Mouse (Mus musculus): ENCODE data around the gene 1700022I11Rik. TPM values are rescaled to one million over a fixed set of nuclear protein-coding genes. Genes with fewer than 3 reads are reported as not detected.

The 1700022I11Rik gene
- 0.44 and 0.53 TPM in 2 replicates for polyA plus RNA-seq (2015; fragmentation: Nextera tagmentation; extraction: Ambion mirVana)

DNA sequence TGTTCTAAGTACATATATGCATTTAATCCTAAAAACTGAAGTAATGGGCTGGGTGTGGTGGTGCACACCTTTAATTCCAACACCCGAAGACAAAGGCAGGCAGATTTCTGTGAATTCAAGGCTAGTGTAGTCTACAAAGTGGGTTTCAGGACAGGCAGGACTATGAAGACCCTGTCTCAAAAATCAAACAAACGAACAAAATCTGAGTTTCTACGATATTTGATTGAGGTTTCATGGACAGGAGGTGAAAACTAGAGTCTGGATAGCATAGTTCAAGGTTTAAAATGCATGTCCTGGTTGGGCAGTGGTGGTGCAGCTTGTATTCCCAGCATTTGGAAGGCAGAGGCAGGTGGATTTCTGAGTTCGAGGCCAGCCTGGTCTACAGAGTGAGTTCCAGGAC is at the start of gene 1700022I11Rik:
1700022I11Rik (plus strand) TSS at position 301 of the 400 bp plus-strand sequence.
- no peak within 1 kb of the TSS for H3K9ac ChIP-seq (ENCODE audit: low read length)
- no peak for ATAC-seq (ENCODE audit: low read depth)
- H3K4me1 ChIP-seq (replicated peaks; ENCODE audit: control insufficient read depth, insufficient read depth, low read length): no peaks in the 10 kb centered on the region; the same call in 1 of the 2 replicates
- no peak within 1 kb of the TSS for H3K4me2 ChIP-seq (ENCODE audit: low read depth, low read length)
- no peak within 1 kb of the TSS for H3K27ac ChIP-seq (ENCODE audit: low read length)
- no peaks in the 10 kb centered on the region for H3K27me3 ChIP-seq (ENCODE audit: control insufficient read depth, insufficient read depth, low read depth, low read length)
- WGBS: 84% methylated on average over 4 of the region's 4 CpGs
- H3K9me3 ChIP-seq (ENCODE audit: control insufficient read depth, low read length): no peaks in the 10 kb centered on the region
- no peak within 1 kb of the TSS for H3K4me3 ChIP-seq (ENCODE audit: low read length)
- no peaks in the 10 kb centered on the region for H3K36me3 ChIP-seq (ENCODE audit: control insufficient read depth, insufficient read depth, low read length)

DNA sequence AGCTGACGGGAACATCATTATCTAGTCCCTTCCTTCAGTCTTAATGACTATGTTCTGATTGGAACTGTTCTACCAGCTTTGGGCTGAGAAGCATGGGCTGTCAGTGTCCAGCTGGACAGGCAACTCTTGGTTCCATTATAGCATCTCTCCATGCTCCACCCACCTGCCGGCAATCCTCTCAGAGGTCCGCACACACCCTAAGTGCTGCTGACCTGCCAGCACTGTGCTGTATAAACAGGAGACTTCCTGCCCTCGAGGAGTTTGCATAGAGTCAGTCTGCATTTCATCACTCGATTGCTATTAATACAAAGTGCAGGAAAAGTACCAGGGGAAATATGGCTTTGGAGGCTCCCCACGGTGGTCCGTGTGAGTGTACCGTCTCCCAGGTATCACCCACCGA is 48.7 kb upstream of the 1700022I11Rik start:
- Histone ChIP-seq H3K9ac (ENCODE audit: low read length) (no peak overlapping the region), H3K9me3 (ENCODE audit: control insufficient read depth, low read length) (no peaks in the 10 kb centered on the region), H3K27me3 (ENCODE audit: control insufficient read depth, insufficient read depth, low read depth, low read length) (peaks cover 33% of the 10 kb centered on the region), H3K4me1 (replicated peaks; ENCODE audit: control insufficient read depth, insufficient read depth, low read length) (peaks cover 4% of the 10 kb centered on the region; the same call in 1 of the 2 replicates), H3K36me3 (ENCODE audit: control insufficient read depth, insufficient read depth, low read length) (no peaks in the 10 kb centered on the region), H3K4me3 (ENCODE audit: low read length) (no peak overlapping the region), H3K4me2 (ENCODE audit: low read depth, low read length) (no peak overlapping the region), H3K27ac (ENCODE audit: low read length) (no peak overlapping the region)
- 39% methylated on average over 9 of the region's 9 CpGs for WGBS
- ATAC-seq (ENCODE audit: low read depth): no peak

DNA sequence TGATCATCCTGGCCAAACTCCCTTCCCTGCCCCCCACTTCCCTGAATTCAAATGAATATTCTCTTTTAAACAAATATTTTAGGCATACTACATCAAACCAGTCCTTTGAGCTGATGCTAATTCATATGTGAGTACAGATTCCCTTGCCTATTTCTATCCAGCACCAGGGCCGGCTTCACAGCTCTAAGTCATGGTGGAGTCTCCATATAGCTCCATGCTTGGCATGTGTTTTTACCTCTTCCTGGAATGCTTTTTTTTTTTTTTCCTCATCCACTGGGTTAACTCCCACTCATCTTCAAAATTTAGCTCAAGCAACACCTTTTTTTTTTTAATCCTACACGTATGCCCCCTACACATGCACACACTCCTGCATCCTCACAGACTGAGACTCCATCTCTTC is 47.9 kb upstream of the 1700022I11Rik start:
- peaks cover 3% of the 10 kb centered on the region; the same call in 1 of the 2 replicates for H3K4me1 ChIP-seq (replicated peaks; ENCODE audit: control insufficient read depth, insufficient read depth, low read length)
- H3K36me3 ChIP-seq (ENCODE audit: control insufficient read depth, insufficient read depth, low read length): no peaks in the 10 kb centered on the region
- H3K27me3 ChIP-seq (ENCODE audit: control insufficient read depth, insufficient read depth, low read depth, low read length): peaks cover 25% of the 10 kb centered on the region
- no peak overlapping the region for H3K4me3 ChIP-seq (ENCODE audit: low read length)
- no peak for ATAC-seq (ENCODE audit: low read depth)
- H3K27ac ChIP-seq (ENCODE audit: low read length): no peak overlapping the region
- WGBS: 59% methylated on average over 2 of the region's 2 CpGs
- H3K4me2 ChIP-seq (ENCODE audit: low read depth, low read length): no peak overlapping the region
- H3K9me3 ChIP-seq (ENCODE audit: control insufficient read depth, low read length): no peaks in the 10 kb centered on the region
- H3K9ac ChIP-seq (ENCODE audit: low read length): no peak overlapping the region

DNA sequence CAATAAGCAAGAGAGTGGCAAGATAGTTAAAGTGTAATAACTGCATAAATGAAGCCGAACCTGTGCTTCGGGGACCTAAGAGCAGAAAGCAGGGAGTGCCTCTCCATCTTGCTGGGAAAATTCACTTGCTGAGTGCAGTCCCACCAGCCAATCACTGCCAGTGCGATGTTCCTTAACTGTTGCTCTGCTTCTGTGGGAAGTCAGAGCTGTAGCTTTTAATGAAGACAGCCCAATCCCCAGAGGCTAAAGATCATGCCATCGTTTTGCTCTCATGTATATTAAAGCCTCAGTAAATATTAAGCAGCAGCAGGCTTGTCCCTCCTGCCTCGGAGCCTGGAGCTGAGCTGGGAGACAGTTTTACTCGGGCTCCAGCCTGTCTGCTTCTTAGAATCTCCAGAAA is 47.3 kb upstream of the 1700022I11Rik start:
- no peaks in the 10 kb centered on the region for H3K36me3 ChIP-seq (ENCODE audit: control insufficient read depth, insufficient read depth, low read length)
- H3K9me3 ChIP-seq (ENCODE audit: control insufficient read depth, low read length): no peaks in the 10 kb centered on the region
- no peak overlapping the region for H3K27ac ChIP-seq (ENCODE audit: low read length)
- no peak overlapping the region for H3K4me3 ChIP-seq (ENCODE audit: low read length)
- H3K4me2 ChIP-seq (ENCODE audit: low read depth, low read length): no peak overlapping the region
- ATAC-seq (ENCODE audit: low read depth): no peak
- peaks cover 20% of the 10 kb centered on the region for H3K27me3 ChIP-seq (ENCODE audit: control insufficient read depth, insufficient read depth, low read depth, low read length)
- H3K4me1 ChIP-seq (replicated peaks; ENCODE audit: control insufficient read depth, insufficient read depth, low read length): no peaks in the 10 kb centered on the region
- 61% methylated on average over 6 of the region's 6 CpGs for WGBS
- no peak overlapping the region for H3K9ac ChIP-seq (ENCODE audit: low read length)

DNA sequence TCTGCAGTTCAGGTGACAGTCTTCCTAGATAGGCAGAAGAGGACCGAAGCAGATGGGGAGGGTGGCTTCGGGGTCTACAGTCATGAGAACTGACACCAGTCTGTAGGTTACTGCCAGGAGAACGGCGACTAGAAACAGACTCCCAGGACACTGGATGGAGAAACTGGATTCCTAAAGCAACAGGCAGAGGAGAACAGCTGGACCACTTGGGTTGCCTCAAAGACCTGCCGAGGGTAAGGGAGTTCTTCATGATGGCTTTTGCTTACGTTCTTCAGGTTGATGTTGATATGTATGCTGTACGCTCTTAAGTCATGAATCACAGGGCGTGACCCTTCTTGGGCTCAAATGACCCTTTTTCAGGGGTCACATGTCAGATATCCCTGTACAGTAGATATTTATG is 46.9 kb upstream of the 1700022I11Rik start:
- no peak for ATAC-seq (ENCODE audit: low read depth)
- H3K9me3 ChIP-seq (ENCODE audit: control insufficient read depth, low read length): no peaks in the 10 kb centered on the region
- H3K27ac ChIP-seq (ENCODE audit: low read length): no peak overlapping the region
- no peak overlapping the region for H3K4me2 ChIP-seq (ENCODE audit: low read depth, low read length)
- H3K27me3 ChIP-seq (ENCODE audit: control insufficient read depth, insufficient read depth, low read depth, low read length): peaks cover 16% of the 10 kb centered on the region
- no peak overlapping the region for H3K9ac ChIP-seq (ENCODE audit: low read length)
- H3K4me1 ChIP-seq (replicated peaks; ENCODE audit: control insufficient read depth, insufficient read depth, low read length): no peaks in the 10 kb centered on the region
- H3K36me3 ChIP-seq (ENCODE audit: control insufficient read depth, insufficient read depth, low read length): no peaks in the 10 kb centered on the region
- 81% methylated on average over 8 of the region's 8 CpGs for WGBS
- H3K4me3 ChIP-seq (ENCODE audit: low read length): no peak overlapping the region

DNA sequence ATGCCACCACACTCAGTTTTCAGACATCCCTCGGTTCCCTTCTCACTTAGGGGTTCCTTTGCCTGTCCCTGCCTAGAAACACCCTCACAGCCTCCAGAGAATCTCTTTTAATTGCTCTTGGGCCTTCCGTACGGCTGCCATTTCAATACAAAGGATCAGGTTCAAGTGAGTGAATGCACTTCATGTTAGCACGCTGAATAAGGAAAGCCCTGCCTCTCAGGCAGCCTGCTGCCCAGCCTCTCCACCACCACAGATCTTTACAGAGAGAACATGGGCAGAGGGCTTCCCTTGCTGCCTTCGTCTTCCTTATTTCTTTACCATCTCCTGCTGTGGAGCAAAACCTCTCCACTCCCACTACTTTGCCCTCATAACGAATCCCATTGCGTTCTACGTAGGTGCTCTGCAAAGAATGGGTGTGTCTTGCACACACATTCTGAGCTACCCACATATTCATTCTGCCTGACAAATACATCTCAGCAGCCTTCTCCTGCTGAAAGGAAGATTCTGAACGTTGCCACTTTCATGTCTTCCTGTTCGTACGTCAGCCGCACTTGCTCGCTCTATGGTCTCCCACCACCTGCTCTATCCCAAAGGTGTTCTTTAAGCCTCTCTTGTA is 45.2 kb upstream of the 1700022I11Rik start:
- Histone ChIP-seq H3K4me1 (replicated peaks; ENCODE audit: control insufficient read depth, insufficient read depth, low read length) (no peaks in the 10 kb centered on the region), H3K36me3 (ENCODE audit: control insufficient read depth, insufficient read depth, low read length) (no peaks in the 10 kb centered on the region), H3K27me3 (ENCODE audit: control insufficient read depth, insufficient read depth, low read depth, low read length) (no peaks in the 10 kb centered on the region; the same call in 1 of the 2 replicates), H3K9ac (ENCODE audit: low read length) (no peak overlapping the region), H3K4me2 (ENCODE audit: low read depth, low read length) (no peak overlapping the region), H3K4me3 (ENCODE audit: low read length) (no peak overlapping the region), H3K9me3 (ENCODE audit: control insufficient read depth, low read length) (no peaks in the 10 kb centered on the region), H3K27ac (ENCODE audit: low read length) (no peak overlapping the region)
- no peak for ATAC-seq (ENCODE audit: low read depth)
- 73% methylated on average over 13 of the region's 13 CpGs for WGBS

DNA sequence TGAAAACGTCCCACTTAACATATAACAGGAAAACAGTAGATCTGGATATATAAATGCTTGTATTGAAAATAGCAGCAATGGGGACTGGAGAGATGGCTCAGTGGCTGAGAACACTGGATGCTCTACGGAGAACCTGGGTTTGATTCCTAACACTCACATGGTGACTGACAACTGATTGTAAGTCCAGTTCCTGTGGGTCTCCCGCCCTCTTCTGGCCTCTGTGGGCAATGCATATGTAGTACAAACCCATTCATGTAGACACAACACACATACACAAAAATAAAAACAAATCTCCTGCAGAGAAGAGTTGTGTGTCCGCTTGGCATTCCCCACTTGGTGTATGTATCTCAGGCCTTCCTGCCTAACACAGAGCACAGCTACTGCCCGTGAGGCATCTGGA is 41.2 kb upstream of the 1700022I11Rik start:
- H3K4me2 ChIP-seq (ENCODE audit: low read depth, low read length): no peak overlapping the region
- H3K36me3 ChIP-seq (ENCODE audit: control insufficient read depth, insufficient read depth, low read length): no peaks in the 10 kb centered on the region
- H3K27ac ChIP-seq (ENCODE audit: low read length): no peak overlapping the region
- H3K4me3 ChIP-seq (ENCODE audit: low read length): no peak overlapping the region
- no peak for ATAC-seq (ENCODE audit: low read depth)
- 77% methylated on average over 5 of the region's 5 CpGs for WGBS
- H3K4me1 ChIP-seq (replicated peaks; ENCODE audit: control insufficient read depth, insufficient read depth, low read length): no peaks in the 10 kb centered on the region
- H3K27me3 ChIP-seq (ENCODE audit: control insufficient read depth, insufficient read depth, low read depth, low read length): no peaks in the 10 kb centered on the region; the same call in 1 of the 2 replicates
- no peaks in the 10 kb centered on the region for H3K9me3 ChIP-seq (ENCODE audit: control insufficient read depth, low read length)
- no peak overlapping the region for H3K9ac ChIP-seq (ENCODE audit: low read length)

DNA sequence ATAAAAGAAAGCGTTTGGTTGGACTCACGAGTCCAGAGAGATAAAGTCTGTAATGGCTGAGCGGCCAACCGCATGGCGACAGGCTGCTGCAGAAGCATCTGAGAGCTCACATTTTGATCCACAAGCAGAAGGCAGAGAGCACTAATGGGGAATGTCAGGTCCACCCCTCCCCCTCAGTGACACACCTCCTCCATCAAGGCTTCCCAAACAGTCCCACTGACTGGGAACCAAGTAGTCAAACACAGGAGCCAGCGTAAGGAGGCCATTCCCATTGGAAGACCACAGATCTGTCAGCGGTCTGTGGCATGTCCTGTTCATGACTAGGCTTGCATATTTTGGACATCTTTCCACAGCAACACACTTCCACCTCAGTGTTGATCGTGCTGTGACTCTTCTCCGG is 40.5 kb upstream of the 1700022I11Rik start:
- Histone ChIP-seq H3K4me2 (ENCODE audit: low read depth, low read length) (no peak overlapping the region), H3K9ac (ENCODE audit: low read length) (no peak overlapping the region), H3K9me3 (ENCODE audit: control insufficient read depth, low read length) (no peaks in the 10 kb centered on the region), H3K4me3 (ENCODE audit: low read length) (no peak overlapping the region), H3K27me3 (ENCODE audit: control insufficient read depth, insufficient read depth, low read depth, low read length) (no peaks in the 10 kb centered on the region; the same call in 1 of the 2 replicates), H3K27ac (ENCODE audit: low read length) (no peak overlapping the region), H3K4me1 (replicated peaks; ENCODE audit: control insufficient read depth, insufficient read depth, low read length) (no peaks in the 10 kb centered on the region), H3K36me3 (ENCODE audit: control insufficient read depth, insufficient read depth, low read length) (no peaks in the 10 kb centered on the region)
- ATAC-seq (ENCODE audit: low read depth): no peak
- WGBS: 82% methylated on average over 9 of the region's 9 CpGs

DNA sequence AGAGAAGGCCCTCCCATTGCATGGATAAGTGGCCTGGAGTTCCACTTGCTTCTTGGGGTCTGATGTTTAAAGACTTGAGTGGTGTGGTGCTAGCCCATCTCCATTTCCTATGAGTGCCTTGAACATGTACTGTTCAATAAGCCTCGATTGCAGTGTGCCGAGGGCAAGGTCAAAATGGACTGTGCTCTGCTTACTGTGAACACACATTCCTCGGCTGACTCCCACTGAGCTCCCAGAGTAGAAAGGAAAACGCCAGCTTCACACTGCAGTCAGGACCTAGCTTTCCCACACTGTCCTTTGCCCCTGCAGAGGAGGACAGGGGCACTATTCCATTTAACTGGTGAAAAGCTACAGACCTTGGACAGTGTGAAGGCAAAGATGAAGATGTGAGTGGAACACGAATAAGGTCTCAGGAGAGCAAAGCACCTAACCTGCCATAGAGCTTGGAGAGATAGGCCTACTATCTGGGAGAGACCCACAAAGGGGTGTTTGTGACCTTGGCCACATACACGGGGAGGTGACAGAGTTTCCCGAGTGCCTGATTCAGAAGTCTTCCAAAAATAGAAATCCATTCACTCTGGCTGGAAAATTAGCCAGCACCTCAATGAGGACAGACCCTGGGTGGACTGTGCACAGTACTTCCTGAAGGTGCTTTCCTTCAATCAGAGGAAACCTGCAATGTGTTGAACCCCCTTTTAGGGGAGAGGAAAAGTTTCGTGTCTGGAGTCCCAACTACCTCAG is 37.0 kb upstream of the 1700022I11Rik start:
- Histone ChIP-seq H3K36me3 (ENCODE audit: control insufficient read depth, insufficient read depth, low read length) (no peaks in the 10 kb centered on the region), H3K4me1 (replicated peaks; ENCODE audit: control insufficient read depth, insufficient read depth, low read length) (no peaks in the 10 kb centered on the region), H3K27ac (ENCODE audit: low read length) (no peak overlapping the region), H3K27me3 (ENCODE audit: control insufficient read depth, insufficient read depth, low read depth, low read length) (peaks cover 4% of the 10 kb centered on the region; the same call in 1 of the 2 replicates), H3K9ac (ENCODE audit: low read length) (no peak overlapping the region), H3K9me3 (ENCODE audit: control insufficient read depth, low read length) (no peaks in the 10 kb centered on the region), H3K4me3 (ENCODE audit: low read length) (no peak overlapping the region), H3K4me2 (ENCODE audit: low read depth, low read length) (no peak overlapping the region)
- ATAC-seq (ENCODE audit: low read depth): no peak
- 55% methylated on average over 8 of the region's 8 CpGs for WGBS

Data from lung, embryonic 16.5 days (tissue).